Mouse (Mus musculus): Measurements from ENCODE around the gene Cebpb. TPM values are rescaled to one million over a fixed set of nuclear protein-coding genes. Genes with fewer than 3 reads are reported as not detected.

The Cebpb gene
- polyA plus RNA-seq, 1 experiment from 2014 or later, result 0.14 TPM

- Histone ChIP-seq H3K4me1 (peaks cover 30% of the 10 kb centered on the region), H3K27me3 (peaks cover 10% of the 10 kb centered on the region), H3K36me3 (ENCODE audit: poor library complexity, severe bottlenecking) (peaks cover 20% of the 10 kb centered on the region), H3K9me3 (replicated peaks) (no peaks in the 10 kb centered on the region), H3K4me3 (no peak overlapping the region), H3K27ac (no peak overlapping the region), H3K4me2 (no peak overlapping the region), H3K9ac (peak overlapping the region; percentile 3; the same call in 1 of the 2 replicates)
- 94% methylated on average over 4 of the region's 4 CpGs for WGBS
- ATAC-seq, result no peak
Measured at GRCm38 (mm10) chr2:167657973-167658372, 30.7 kb upstream of the Cebpb start.

- Histone ChIP-seq H3K9ac (peak overlapping the region; percentile 3; the same call in 1 of the 2 replicates), H3K27me3 (peaks cover 15% of the 10 kb centered on the region), H3K4me2 (no peak overlapping the region), H3K4me3 (no peak overlapping the region), H3K9me3 (replicated peaks) (no peaks in the 10 kb centered on the region), H3K36me3 (ENCODE audit: poor library complexity, severe bottlenecking) (peaks cover 13% of the 10 kb centered on the region), H3K4me1 (peaks cover 30% of the 10 kb centered on the region), H3K27ac (no peak overlapping the region)
- 86% methylated on average over 11 of the region's 11 CpGs for WGBS
- ATAC-seq, result no peak
Measured at GRCm38 (mm10) chr2:167658712-167659111, 30.0 kb upstream of the Cebpb start.

- Histone ChIP-seq H3K9ac (peak overlapping the region; percentile 88; the same call in 1 of the 2 replicates), H3K27ac (no peak overlapping the region), H3K9me3 (replicated peaks) (no peaks in the 10 kb centered on the region), H3K4me3 (0 out of 2 replicates have a peak overlapping the region, but pooled peaks have one; percentile 76), H3K4me1 (peaks cover 30% of the 10 kb centered on the region), H3K4me2 (peak overlapping the region; percentile 89), H3K36me3 (ENCODE audit: poor library complexity, severe bottlenecking) (peaks cover 7% of the 10 kb centered on the region), H3K27me3 (peaks cover 15% of the 10 kb centered on the region)
- WGBS, result 82% methylated on average over 10 of the region's 10 CpGs
- no peak for ATAC-seq
Measured at GRCm38 (mm10) chr2:167659177-167659846, 29.4 kb upstream of the Cebpb start.

GRCm38 (mm10) chr2:167659847-167660610 is 28.7 kb upstream of the Cebpb start:
- Histone ChIP-seq H3K4me3 (peak overlapping the region; percentile 76), H3K4me2 (peak overlapping the region; percentile 89), H3K36me3 (ENCODE audit: poor library complexity, severe bottlenecking) (peaks cover under 1% of the 10 kb centered on the region; the same call in 1 of the 2 replicates), H3K27me3 (peaks cover 15% of the 10 kb centered on the region), H3K9me3 (replicated peaks) (no peaks in the 10 kb centered on the region), H3K4me1 (peaks cover 30% of the 10 kb centered on the region), H3K27ac (no peak overlapping the region), H3K9ac (peak overlapping the region; percentile 88)
- WGBS, result 27% methylated on average over 13 of the region's 13 CpGs
- no peak for ATAC-seq

- 2% methylated on average over 12 of the region's 12 CpGs for WGBS
- peaks cover 30% of the 10 kb centered on the region for H3K4me1 ChIP-seq
- peaks cover 15% of the 10 kb centered on the region for H3K27me3 ChIP-seq
- H3K4me3 ChIP-seq, result peak overlapping the region; percentile 76
- H3K9ac ChIP-seq, result peak overlapping the region; percentile 88
- H3K9me3 ChIP-seq (replicated peaks), result no peaks in the 10 kb centered on the region
- no peaks in the 10 kb centered on the region; the same call in 1 of the 2 replicates for H3K36me3 ChIP-seq (ENCODE audit: poor library complexity, severe bottlenecking)
- 0 out of 2 replicates have a peak, but pooled peaks have one; percentile 16 for ATAC-seq
- H3K27ac ChIP-seq, result no peak overlapping the region
- H3K4me2 ChIP-seq, result peak overlapping the region; percentile 89
Measured at GRCm38 (mm10) chr2:167660611-167660971, 28.1 kb upstream of the Cebpb start.

- Histone ChIP-seq H3K27me3 (peaks cover 15% of the 10 kb centered on the region), H3K4me3 (peak within 1 kb of the TSS; percentile 76), H3K4me1 (peaks cover 30% of the 10 kb centered on the region), H3K4me2 (peak within 1 kb of the TSS; percentile 89), H3K36me3 (ENCODE audit: poor library complexity, severe bottlenecking) (no peaks in the 10 kb centered on the region; the same call in 1 of the 2 replicates), H3K9ac (peak within 1 kb of the TSS; percentile 88), H3K27ac (0 out of 2 replicates have a peak within 1 kb of the TSS, but pooled peaks have one; percentile 19), H3K9me3 (replicated peaks) (no peaks in the 10 kb centered on the region)
- peak; percentile 95 for ATAC-seq
- under 1% methylated on average over 83 of the region's 110 CpGs for WGBS
Measured at GRCm38 (mm10) chr2:167661270-167662203, 27.2 kb upstream of the Cebpb start, which contains the start of gene Gm20431. Gene Gm20431, minus strand, starts transcription at chr2:167661496.

- no peaks in the 10 kb centered on the region; the same call in 1 of the 2 replicates for H3K36me3 ChIP-seq (ENCODE audit: poor library complexity, severe bottlenecking)
- H3K27me3 ChIP-seq, result peaks cover 15% of the 10 kb centered on the region
- H3K27ac ChIP-seq, result no peak overlapping the region
- ATAC-seq, result no peak
- WGBS, result 53% methylated on average over 6 of the region's 6 CpGs
- H3K4me3 ChIP-seq, result no peak overlapping the region
- H3K9me3 ChIP-seq (replicated peaks), result no peaks in the 10 kb centered on the region
- no peak overlapping the region for H3K9ac ChIP-seq
- H3K4me1 ChIP-seq, result peaks cover 30% of the 10 kb centered on the region
- H3K4me2 ChIP-seq, result no peak overlapping the region
Measured at GRCm38 (mm10) chr2:167662713-167663112, 26.0 kb upstream of the Cebpb start.

- H3K27ac ChIP-seq, result no peak overlapping the region
- 85% methylated on average over 18 of the region's 18 CpGs for WGBS
- H3K4me3 ChIP-seq, result no peak overlapping the region
- H3K9ac ChIP-seq, result no peak overlapping the region
- no peak for ATAC-seq
- peaks cover 15% of the 10 kb centered on the region for H3K27me3 ChIP-seq
- H3K4me2 ChIP-seq, result no peak overlapping the region
- H3K36me3 ChIP-seq (ENCODE audit: poor library complexity, severe bottlenecking), result no peaks in the 10 kb centered on the region
- H3K9me3 ChIP-seq (replicated peaks), result no peaks in the 10 kb centered on the region
- H3K4me1 ChIP-seq, result peaks cover 5% of the 10 kb centered on the region; the same call in 1 of the 2 replicates
Measured at GRCm38 (mm10) chr2:167665972-167666713, 22.6 kb upstream of the Cebpb start.

- Histone ChIP-seq H3K9ac (no peak overlapping the region), H3K27ac (no peak overlapping the region), H3K4me1 (no peaks in the 10 kb centered on the region), H3K27me3 (peaks cover under 1% of the 10 kb centered on the region; the same call in 1 of the 2 replicates), H3K4me2 (no peak overlapping the region), H3K4me3 (no peak overlapping the region), H3K9me3 (replicated peaks) (no peaks in the 10 kb centered on the region), H3K36me3 (ENCODE audit: poor library complexity, severe bottlenecking) (no peaks in the 10 kb centered on the region)
- ATAC-seq, result no peak
- 88% methylated on average over 5 of the region's 5 CpGs for WGBS
Measured at GRCm38 (mm10) chr2:167668426-167668825, 20.3 kb upstream of the Cebpb start.

GRCm38 (mm10) chr2:167669398-167669797 is 19.3 kb upstream of the Cebpb start:
- Histone ChIP-seq H3K9ac (no peak overlapping the region), H3K27ac (no peak overlapping the region), H3K4me1 (no peaks in the 10 kb centered on the region), H3K4me3 (no peak overlapping the region), H3K27me3 (no peaks in the 10 kb centered on the region), H3K9me3 (replicated peaks) (no peaks in the 10 kb centered on the region), H3K4me2 (no peak overlapping the region), H3K36me3 (ENCODE audit: poor library complexity, severe bottlenecking) (no peaks in the 10 kb centered on the region)
- no peak for ATAC-seq
- WGBS, result 76% methylated on average over 4 of the region's 4 CpGs

GRCm38 (mm10) chr2:167671101-167671633 is 17.5 kb upstream of the Cebpb start:
- Histone ChIP-seq H3K9me3 (replicated peaks) (no peaks in the 10 kb centered on the region), H3K27me3 (no peaks in the 10 kb centered on the region), H3K27ac (no peak overlapping the region), H3K9ac (no peak overlapping the region), H3K36me3 (ENCODE audit: poor library complexity, severe bottlenecking) (no peaks in the 10 kb centered on the region), H3K4me1 (no peaks in the 10 kb centered on the region), H3K4me3 (no peak overlapping the region), H3K4me2 (0 out of 2 replicates have a peak overlapping the region, but pooled peaks have one; percentile 2)
- 90% methylated on average over 5 of the region's 5 CpGs for WGBS
- ATAC-seq, result no peak

Measured in forebrain, embryonic 13.5 days (tissue).